Mouse (Mus musculus): ENCODE measurements at regions not wholly inside any gene's neighbourhood (a gene's known extent, or its start where the extent isn't known, plus 50 kb on each side); places are given as distances from the start of the nearest gene placed in this dataset.
A peak's percentile ranks its signal among the peaks of the same experiment; 100 is the strongest.

GRCm38 (mm10) chr1:120667776-120668175 is 65.6 kb downstream of the En1 start:
- no peak for DNase-seq

GRCm38 (mm10) chr1:120683532-120684245 is 81.5 kb downstream of the En1 start:
- DNase-seq, result no peak

GRCm38 (mm10) chr1:120685650-120686244 is 83.5 kb downstream of the En1 start:
- peak; percentile 10 for DNase-seq

- DNase-seq, result no peak
Observed at GRCm38 (mm10) chr1:120691571-120691970, 89.4 kb downstream of the En1 start.

GRCm38 (mm10) chr1:120698189-120698588 is 96.0 kb downstream of the En1 start:
- DNase-seq, result no peak

GRCm38 (mm10) chr1:120704201-120704600 is 102.0 kb downstream of the En1 start:
- DNase-seq, result no peak

GRCm38 (mm10) chr1:120706011-120706410 is 103.8 kb downstream of the En1 start:
- no peak for DNase-seq

GRCm38 (mm10) chr1:120708511-120708910 is 106.3 kb downstream of the En1 start:
- no peak for DNase-seq

- DNase-seq, result no peak
Observed at GRCm38 (mm10) chr1:120715105-120715877, 113.1 kb downstream of the En1 start.

GRCm38 (mm10) chr1:120726777-120727176 is 124.6 kb downstream of the En1 start:
- DNase-seq, result no peak

GRCm38 (mm10) chr1:120727427-120727826 is 125.2 kb downstream of the En1 start:
- DNase-seq, result no peak

- no peak for DNase-seq
Observed at GRCm38 (mm10) chr1:120732003-120732402, 129.8 kb downstream of the En1 start.

GRCm38 (mm10) chr1:120733683-120734082 is 131.5 kb downstream of the En1 start:
- DNase-seq, result no peak

GRCm38 (mm10) chr1:120734846-120735245 is 132.6 kb downstream of the En1 start:
- no peak for DNase-seq

- DNase-seq, result peak; percentile 47
Observed at GRCm38 (mm10) chr1:120739499-120739898, 137.3 kb downstream of the En1 start.

- no peak for DNase-seq
Observed at GRCm38 (mm10) chr1:120741091-120741740, 139.0 kb downstream of the En1 start.

- DNase-seq, result peak; percentile 77
Observed at GRCm38 (mm10) chr1:120748963-120749362, 146.7 kb downstream of the En1 start.

- no peak for DNase-seq
Observed at GRCm38 (mm10) chr1:120753406-120753805, 151.2 kb downstream of the En1 start.

- DNase-seq, result peak; percentile 63
Observed at GRCm38 (mm10) chr1:120754337-120754736, 152.1 kb downstream of the En1 start.

- DNase-seq, result peak; percentile 83
Observed at GRCm38 (mm10) chr1:120757283-120757821, 155.1 kb downstream of the En1 start.

- peak; percentile 79 for DNase-seq
Observed at GRCm38 (mm10) chr1:120758172-120758571, 156.0 kb downstream of the En1 start.

GRCm38 (mm10) chr1:120758762-120759161 is 156.5 kb downstream of the En1 start:
- DNase-seq, result no peak

GRCm38 (mm10) chr1:120759380-120759779 is 157.2 kb downstream of the En1 start:
- no peak for DNase-seq

Data from heart, postnatal 4 days (tissue).